Mouse (Mus musculus) forebrain, postnatal 0 days (tissue): ENCODE measurements around the gene Kif1b. TPM values are rescaled to one million over a fixed set of nuclear protein-coding genes. Genes with fewer than 3 reads are reported as not detected.

ENCODE experiments used
- ATAC-seq: fragments of 200-750 bp; cut with Nextera tagmentation; 2 replicates; pipeline ENCODE4 v1.8.0; 2017; ENCODE audit warnings: mild to moderate bottlenecking, moderate library complexity
- DNase-seq: peaks from one replicate; pipeline ENCODE4 v3.0.0-alpha.2; 2015
- H3K27ac ChIP-seq: fragments of 300-500 bp; sonication (generic); 2 replicates; pipeline ENCODE4 v1.5.1; 2014; ENCODE audit warnings: low read depth, mild to moderate bottlenecking, antibody characterized with exemption, low read length, moderate library complexity, mixed read lengths
- H3K27me3 ChIP-seq: fragments of 300-500 bp; sonication (generic); 2 replicates; pipeline ENCODE4 v1.6.1; 2014; ENCODE audit warnings: mild to moderate bottlenecking, low read length, mixed read lengths; ENCODE audit not compliant: insufficient read depth
- H3K36me3 ChIP-seq: fragments of 300-500 bp; sonication (generic); 2 replicates; pipeline ENCODE4 v1.6.1; 2014; ENCODE audit warnings: mild to moderate bottlenecking, moderate library complexity; ENCODE audit not compliant: insufficient read depth
- H3K4me1 ChIP-seq: fragments of 300-500 bp; sonication (generic); 2 replicates; pipeline ENCODE4 v1.6.1; 2014; ENCODE audit warnings: antibody characterized with exemption; ENCODE audit not compliant: insufficient read depth
- H3K4me2 ChIP-seq: fragments of 300-500 bp; sonication (generic); 2 replicates; pipeline ENCODE4 v1.6.1; 2014; ENCODE audit warnings: low read depth, mild to moderate bottlenecking, moderate library complexity
- H3K4me3 ChIP-seq: fragments of 300-500 bp; sonication (generic); 2 replicates; pipeline ENCODE4 v1.5.1; 2014; ENCODE audit warnings: low read depth, low read length, mixed read lengths
- H3K9ac ChIP-seq: fragments of 300-500 bp; sonication (generic); 2 replicates; pipeline ENCODE4 v1.6.1; 2014; ENCODE audit warnings: mild to moderate bottlenecking
- H3K9me3 ChIP-seq: fragments of 300-500 bp; sonication (generic); 2 replicates; pipeline ENCODE4 v1.6.1; 2016; ENCODE audit warnings: low read length
- CTCF ChIP-seq: sonication (generic); IDR thresholded peaks from 2 replicates; pipeline ENCODE4 v1.5.1; 2016; ENCODE audit warnings: antibody characterized with exemption, control low read depth, low read depth
- WGBS: fragments of 180-500 bp; shearing (Covaris S2); extraction: QIAGEN DNeasy Blood & Tissue Kit; methylation state at CpG from one replicate; pipeline ENCODE4 v1.1.7; 2014; 5-methylcytosine and 5-hydroxymethylcytosine counted together
- polyA plus RNA-seq: library from polyadenylated mRNA; unstranded; fragments of >200 nt; fragmentation: Nextera tagmentation; extraction: Ambion mirVana; gene quantifications from 2 replicates; pipeline ENCODE4 v1.2.1, GENCODE M21; 2015
- total RNA-seq: library from RNA; depleted of rRNA; stranded (reverse); fragments of >200 nt; gene quantifications from 2 replicates; pipeline ENCODE4 v1.2.3, GENCODE M21; 2014

Gene Kif1b
- total and polyA plus RNA-seq, 2 experiments from 2014 or later: 202 to 270 TPM

DNA sequence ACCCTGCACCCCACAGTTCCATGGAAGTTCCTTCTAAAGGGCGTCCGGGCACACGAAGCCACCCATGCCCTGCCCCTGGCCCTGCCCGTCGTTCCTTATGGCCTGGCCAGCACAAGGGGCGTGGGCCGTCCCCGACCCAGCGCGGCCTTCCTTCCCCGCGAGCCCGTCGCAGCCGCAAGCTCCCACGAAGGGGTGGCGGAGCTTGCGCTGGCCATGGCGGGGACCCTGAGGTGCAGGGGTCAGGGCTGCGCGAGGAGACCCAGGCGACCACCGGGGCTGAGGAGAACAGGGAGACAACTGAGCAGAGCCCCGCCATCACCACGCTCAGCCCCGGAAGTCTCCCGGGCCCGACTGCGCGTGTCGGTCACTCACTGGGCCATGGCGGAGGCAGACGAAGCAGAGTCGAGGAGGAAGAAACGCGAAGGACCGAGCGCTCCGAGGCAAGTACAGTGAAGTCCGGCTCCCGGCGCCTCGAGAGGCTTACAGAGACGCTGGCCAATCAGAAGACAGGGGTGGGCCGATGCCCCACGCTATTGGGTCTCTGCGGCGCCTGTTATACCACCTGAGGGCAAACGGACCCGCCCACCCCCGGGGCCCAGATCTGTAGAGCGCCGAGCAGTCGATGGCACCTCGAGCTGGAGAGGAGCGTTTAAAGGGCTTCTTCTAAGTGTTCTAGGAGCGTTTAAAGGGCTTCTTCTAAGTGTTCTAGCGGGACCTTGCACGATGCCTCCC, 141.1 kb downstream of the Kif1b start, which contains the start of gene Pgd:
Pgd (minus strand) TSS at position 557 of the 732 bp plus-strand sequence.
- no peak for TF ChIP-seq CTCF
- Histone ChIP-seq H3K9me3 (no peaks in the 10 kb centered on the region), H3K4me3 (peak within 1 kb of the TSS; percentile 79), H3K27me3 (no peaks in the 10 kb centered on the region), H3K9ac (peak within 1 kb of the TSS; percentile 64), H3K4me2 (peak within 1 kb of the TSS; percentile 94), H3K27ac (peak within 1 kb of the TSS; percentile 69), H3K4me1 (peaks cover 6% of the 10 kb centered on the region; the same call in 1 of the 2 replicates), H3K36me3 (peaks cover 15% of the 10 kb centered on the region)
- ATAC-seq: peak; percentile 100
- WGBS: 2% methylated on average over 59 of the region's 59 CpGs
- DNase-seq: peak; percentile 96

DNA sequence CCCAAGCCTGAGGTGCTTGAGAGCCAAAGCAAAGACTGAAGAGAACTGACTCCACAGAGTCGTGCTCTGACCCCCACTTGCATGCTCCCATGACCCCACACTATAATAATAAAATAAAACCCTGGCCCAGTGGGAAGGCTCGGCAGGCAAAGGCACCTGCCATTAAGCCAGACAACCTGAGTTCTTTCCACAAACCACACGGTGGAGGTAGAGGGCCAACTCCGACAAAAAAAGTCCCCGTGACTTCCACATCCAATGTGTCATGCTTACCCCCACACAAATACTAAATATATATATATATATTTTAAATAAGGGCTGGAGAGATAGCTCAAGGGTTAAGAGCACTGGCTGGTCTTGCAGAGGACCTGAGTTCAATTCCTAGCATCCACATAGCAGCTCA, 143.3 kb downstream of the Kif1b start:
- no peaks in the 10 kb centered on the region for H3K9me3 ChIP-seq
- no peak overlapping the region for H3K4me3 ChIP-seq
- H3K4me2 ChIP-seq: no peak overlapping the region
- peak; percentile 19; the same call in 1 of the 2 replicates for TF ChIP-seq CTCF
- ATAC-seq (no peak), DNase-seq (no peak)
- H3K27ac ChIP-seq: no peak overlapping the region
- peaks cover 6% of the 10 kb centered on the region; the same call in 1 of the 2 replicates for H3K4me1 ChIP-seq
- peaks cover 36% of the 10 kb centered on the region for H3K36me3 ChIP-seq
- no peaks in the 10 kb centered on the region for H3K27me3 ChIP-seq
- WGBS: 68% methylated on average over 5 of the region's 5 CpGs
- no peak overlapping the region for H3K9ac ChIP-seq

DNA sequence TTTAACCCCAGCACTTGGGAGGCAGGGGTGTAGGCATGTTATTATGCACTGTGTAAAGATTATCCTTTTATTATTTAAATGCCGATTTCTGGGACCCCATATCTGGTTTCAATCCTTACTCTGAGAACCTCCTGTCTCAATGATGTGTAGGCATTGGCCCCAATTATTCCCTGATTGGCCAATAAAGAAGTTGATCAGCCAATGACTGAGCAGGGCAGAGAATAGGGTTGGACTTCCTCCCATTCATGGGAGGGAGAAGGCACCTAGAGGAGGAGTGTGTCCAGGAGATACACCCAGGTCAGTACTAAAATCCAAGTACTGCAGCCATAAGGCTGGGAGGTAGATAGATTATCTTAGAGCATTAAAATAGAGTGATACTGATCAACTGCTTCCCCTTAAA, 144.3 kb downstream of the Kif1b start:
- no peak for TF ChIP-seq CTCF
- H3K27ac ChIP-seq: no peak overlapping the region
- no peak overlapping the region for H3K4me2 ChIP-seq
- peaks cover 46% of the 10 kb centered on the region for H3K36me3 ChIP-seq
- ATAC-seq (no peak), DNase-seq (no peak)
- H3K9ac ChIP-seq: no peak overlapping the region
- 49% methylated on average over 1 of the region's 1 CpGs for WGBS
- H3K27me3 ChIP-seq: no peaks in the 10 kb centered on the region
- no peak overlapping the region for H3K4me3 ChIP-seq
- peaks cover 6% of the 10 kb centered on the region; the same call in 1 of the 2 replicates for H3K4me1 ChIP-seq
- no peaks in the 10 kb centered on the region for H3K9me3 ChIP-seq

- H3K36me3 ChIP-seq: peaks cover 65% of the 10 kb centered on the region
- no peak for TF ChIP-seq CTCF
- no peak overlapping the region for H3K4me2 ChIP-seq
- no peaks in the 10 kb centered on the region for H3K27me3 ChIP-seq
- DNase-seq (no peak), ATAC-seq (no peak)
- no peak overlapping the region for H3K4me3 ChIP-seq
- no peaks in the 10 kb centered on the region for H3K9me3 ChIP-seq
- H3K4me1 ChIP-seq: peaks cover 6% of the 10 kb centered on the region; the same call in 1 of the 2 replicates
- WGBS: 90% methylated on average over 6 of the region's 6 CpGs
- no peak overlapping the region for H3K27ac ChIP-seq
- no peak overlapping the region for H3K9ac ChIP-seq
These were observed 146.3 kb downstream of the Kif1b start for GRCm38 (mm10) chr4:149161166-149161565.

DNA sequence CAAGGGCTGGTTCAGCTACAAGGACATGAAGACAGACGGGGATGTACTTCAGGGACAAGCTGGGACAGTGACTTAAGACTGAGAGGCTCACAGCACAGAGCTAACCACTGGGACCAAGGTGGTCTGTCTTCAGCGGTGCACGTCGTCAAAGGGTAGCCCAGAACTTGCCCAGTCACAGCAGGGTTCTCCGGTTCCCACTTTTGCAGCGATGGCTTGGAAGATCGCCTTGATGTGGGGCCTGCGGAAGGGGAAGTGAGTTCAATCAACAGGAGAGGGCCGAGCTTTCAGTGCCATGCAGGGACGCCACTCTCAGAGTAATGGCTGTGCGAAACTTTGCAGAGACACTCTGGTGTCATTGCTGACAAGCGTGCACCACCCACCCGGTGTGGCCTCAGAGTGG, 147.6 kb downstream of the Kif1b start:
- WGBS: 91% methylated on average over 13 of the region's 13 CpGs
- H3K36me3 ChIP-seq: peaks cover 74% of the 10 kb centered on the region

DNA sequence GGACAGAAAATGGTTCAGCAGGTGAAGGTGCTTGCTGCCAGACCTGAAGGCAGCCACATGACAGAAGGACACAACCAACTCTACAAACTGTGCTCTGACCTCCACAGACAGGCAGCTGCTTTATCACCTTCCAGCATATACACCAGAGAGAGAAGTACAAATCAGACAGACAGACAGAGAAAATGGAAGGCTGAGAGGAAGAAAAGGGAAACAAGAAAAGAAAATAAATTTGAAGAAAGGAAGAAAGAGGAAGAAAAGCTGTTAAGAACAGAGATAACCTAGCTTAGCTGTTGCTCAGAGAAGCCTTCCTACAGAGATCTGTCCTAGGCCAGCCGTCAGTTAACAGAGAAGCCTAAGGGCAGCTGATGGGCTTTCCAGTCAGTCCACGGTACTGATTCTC, 148.3 kb downstream of the Kif1b start:
- H3K4me3 ChIP-seq: no peak overlapping the region
- no peaks in the 10 kb centered on the region for H3K4me1 ChIP-seq
- H3K9me3 ChIP-seq: no peaks in the 10 kb centered on the region
- DNase-seq: no peak
- H3K4me2 ChIP-seq: no peak overlapping the region
- no peak overlapping the region for H3K9ac ChIP-seq
- 98% methylated on average over 2 of the region's 2 CpGs for WGBS
- H3K27me3 ChIP-seq: no peaks in the 10 kb centered on the region
- peaks cover 81% of the 10 kb centered on the region for H3K36me3 ChIP-seq
- TF ChIP-seq CTCF: no peak
- no peak overlapping the region for H3K27ac ChIP-seq
- ATAC-seq: no peak

More for the DNA sequence above, 147.6 kb downstream of the Kif1b start:
- H3K4me2 ChIP-seq: no peak overlapping the region
- DNase-seq (no peak), ATAC-seq (no peak)
- no peaks in the 10 kb centered on the region for H3K4me1 ChIP-seq
- H3K4me3 ChIP-seq: no peak overlapping the region
- H3K9ac ChIP-seq: no peak overlapping the region
- H3K9me3 ChIP-seq: no peaks in the 10 kb centered on the region
- no peak overlapping the region for H3K27ac ChIP-seq
- no peak for TF ChIP-seq CTCF
- no peaks in the 10 kb centered on the region for H3K27me3 ChIP-seq

DNA sequence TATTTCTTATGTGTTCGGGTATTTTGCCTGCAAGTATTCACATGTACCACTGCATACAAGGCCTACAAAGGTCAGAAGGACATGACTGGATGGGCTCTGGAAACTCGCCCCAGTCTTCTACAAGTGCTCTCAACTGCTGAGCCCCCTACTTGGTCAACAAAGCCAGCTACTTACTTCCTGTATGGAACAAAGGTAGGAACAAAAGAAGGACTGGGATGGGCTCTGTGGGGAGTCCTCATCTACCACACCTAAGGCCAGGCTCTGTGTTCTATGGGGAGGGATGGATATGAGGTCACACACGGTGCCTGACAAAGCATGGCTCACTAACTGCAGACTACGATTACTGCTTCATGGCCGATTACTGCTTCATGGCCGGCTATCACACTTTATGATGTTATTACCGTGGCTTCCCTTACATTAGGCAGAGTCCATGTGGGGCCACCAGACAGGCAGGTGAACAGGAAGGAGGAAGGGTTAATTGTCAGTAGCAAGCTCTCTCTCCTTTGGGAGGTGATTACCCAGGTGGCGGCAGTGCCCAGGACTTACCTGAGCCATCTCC, 150.0 kb downstream of the Kif1b start:
- WGBS: 88% methylated on average over 8 of the region's 8 CpGs
- no peak overlapping the region for H3K4me2 ChIP-seq
- no peak overlapping the region for H3K4me3 ChIP-seq
- H3K36me3 ChIP-seq: peaks cover 89% of the 10 kb centered on the region
- H3K4me1 ChIP-seq: no peaks in the 10 kb centered on the region
- H3K9me3 ChIP-seq: no peaks in the 10 kb centered on the region
- H3K27me3 ChIP-seq: no peaks in the 10 kb centered on the region
- no peak for TF ChIP-seq CTCF
- H3K27ac ChIP-seq: no peak overlapping the region
- no peak overlapping the region for H3K9ac ChIP-seq
- DNase-seq: no peak
- ATAC-seq: no peak
